Mouse (Mus musculus): ENCODE measurements around the gene Aknad1.

Aknad1 gene

DNA sequence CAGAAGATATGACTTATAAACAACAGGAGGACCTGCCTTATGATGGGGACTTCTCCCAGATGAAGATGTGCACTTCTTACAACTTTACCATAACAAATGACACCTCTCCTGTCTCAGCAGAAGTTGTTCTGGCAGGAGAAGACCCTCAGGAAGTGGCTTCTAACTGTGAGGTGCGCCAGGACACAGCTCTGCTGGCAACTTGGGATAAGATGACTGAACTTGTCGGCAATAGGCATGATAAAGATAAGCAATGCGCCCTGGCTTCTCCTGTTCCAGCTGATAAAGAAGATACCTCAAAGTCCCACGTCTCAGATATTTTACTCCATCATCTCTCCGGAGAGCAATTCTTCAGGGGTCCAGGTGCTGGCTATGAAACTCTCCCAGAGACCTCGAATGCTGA, 12.2 kb downstream of the Aknad1 start:
- no peak for DNase-seq (ENCODE audit: extremely low spot score)

DNA sequence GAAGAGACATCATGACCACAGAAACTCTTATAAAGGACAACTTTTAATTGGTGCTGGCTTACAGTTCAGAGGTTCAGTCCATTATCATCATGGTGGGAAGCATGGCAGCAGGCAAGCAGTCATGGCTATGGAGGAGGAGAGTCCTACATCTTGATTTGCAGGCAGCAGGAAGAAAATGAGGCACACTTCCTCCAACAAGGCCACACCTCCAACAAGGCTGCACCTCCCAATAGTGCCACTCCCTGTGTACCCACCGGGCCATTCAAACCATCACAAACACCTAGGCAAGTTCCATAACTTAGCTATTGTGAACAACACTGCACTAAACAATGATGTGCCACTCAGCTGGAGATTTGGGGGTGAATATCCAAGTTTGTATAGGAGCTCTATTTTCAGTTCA, 15.1 kb downstream of the Aknad1 start:
- DNase-seq (ENCODE audit: extremely low spot score): no peak

DNA sequence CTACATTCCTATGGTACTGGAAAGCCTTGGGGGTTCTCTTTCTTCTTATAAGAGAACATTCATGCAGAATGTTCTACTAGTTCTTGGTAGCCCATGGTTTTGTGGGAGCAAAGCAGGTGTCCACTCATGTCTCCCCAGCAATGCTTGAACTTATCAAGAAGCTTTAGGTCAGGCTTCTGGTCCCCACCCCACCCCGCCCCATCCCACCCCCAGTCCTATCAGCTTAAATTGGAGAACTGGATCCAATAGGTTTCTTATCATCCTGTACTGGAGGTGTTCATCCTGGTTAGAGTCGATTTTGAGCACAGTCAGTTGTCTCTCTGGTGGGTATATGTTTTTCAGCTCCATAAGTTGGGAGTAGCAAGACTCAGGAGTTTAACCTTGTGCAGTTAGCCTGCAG, 16.1 kb downstream of the Aknad1 start:
- no peak for DNase-seq (ENCODE audit: extremely low spot score)

GRCm38 (mm10) chr3:108756131-108756530, 16.7 kb downstream of the Aknad1 start:
- DNase-seq (ENCODE audit: extremely low spot score): no peak

DNA sequence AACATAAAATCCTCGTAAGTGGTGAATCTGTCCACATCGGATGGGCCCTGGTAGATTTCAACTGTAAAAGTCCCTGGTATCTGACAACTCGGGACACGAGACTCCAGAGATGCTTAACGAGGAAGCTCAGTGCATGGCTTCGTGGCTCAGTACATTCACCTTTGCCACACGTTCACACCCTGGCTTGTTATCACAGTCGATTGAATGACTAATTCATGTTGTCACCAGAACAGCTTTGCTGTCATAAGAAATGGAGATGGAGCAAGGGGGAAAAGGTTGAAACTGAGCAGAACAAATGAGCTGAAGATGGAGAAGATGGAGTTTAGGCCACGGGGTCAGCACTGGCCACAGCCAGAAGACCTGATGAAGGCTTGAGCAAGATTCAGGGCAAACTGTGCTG, 18.1 kb downstream of the Aknad1 start:
- no peak for DNase-seq (ENCODE audit: extremely low spot score)

DNA sequence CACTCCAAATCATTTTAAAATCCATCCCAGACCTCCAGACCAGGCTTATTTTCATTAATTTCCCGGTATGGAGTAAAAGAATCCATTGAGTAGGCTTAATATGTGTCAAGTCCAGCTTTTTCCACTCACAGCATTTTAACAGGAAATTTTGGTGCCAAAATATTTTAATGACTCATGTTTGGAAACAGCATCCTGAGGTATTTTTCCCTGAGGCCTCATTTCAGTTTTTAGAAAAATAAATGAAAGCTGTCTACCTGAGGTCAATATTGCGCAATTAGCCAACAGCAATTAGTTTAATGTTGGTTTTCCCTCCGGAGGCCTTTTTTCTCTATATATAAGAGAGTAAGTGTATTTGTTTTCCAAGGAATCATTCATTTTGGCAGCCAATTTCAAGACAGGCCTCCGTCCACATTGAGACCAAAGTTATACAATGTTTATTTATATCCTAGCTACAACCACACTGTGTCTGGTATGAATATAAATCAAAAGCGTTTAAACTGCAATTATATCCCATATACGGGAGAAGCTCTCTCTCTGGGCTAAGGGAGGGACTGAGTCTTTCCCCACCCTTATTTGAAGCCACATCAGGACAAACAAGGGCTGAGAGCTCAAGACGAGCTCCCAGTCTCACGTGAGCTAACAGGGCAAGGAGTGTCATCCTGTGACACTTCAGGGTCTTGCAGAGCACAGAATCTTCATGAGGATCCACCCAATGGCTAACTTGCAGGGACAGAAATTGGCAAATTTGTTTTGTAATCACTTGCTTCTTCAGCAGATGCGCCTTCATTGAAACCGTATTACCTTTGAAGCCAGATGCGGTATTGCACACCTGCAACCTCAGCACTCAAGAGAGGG, 20.3 kb downstream of the Aknad1 start:
- no peak for DNase-seq (ENCODE audit: extremely low spot score)

DNA sequence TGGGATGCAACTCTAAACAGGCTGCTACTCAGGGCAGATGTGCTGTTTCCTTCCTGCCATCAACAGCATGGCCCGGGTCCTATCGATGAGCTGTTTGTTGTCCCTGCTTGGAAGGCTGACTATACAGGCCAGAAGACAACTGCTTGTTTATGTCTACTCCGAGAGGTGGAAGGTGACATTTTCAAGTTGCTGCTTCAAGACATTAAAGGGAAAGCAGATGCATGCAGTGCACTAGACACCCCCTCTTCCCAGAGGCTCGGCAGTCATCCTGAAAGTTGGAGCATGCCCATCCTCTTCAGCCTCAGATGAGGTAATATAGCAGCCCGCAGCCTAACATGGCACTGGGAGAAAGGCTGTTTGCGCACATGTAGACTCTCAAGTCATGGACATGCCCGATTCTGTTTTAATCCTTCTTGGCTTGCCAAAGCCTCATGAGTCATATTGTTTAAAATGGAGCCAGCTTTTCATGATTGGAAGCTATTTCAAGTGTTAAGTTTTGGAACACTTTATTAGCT, 23.2 kb downstream of the Aknad1 start:
- no peak for DNase-seq (ENCODE audit: extremely low spot score)

DNA sequence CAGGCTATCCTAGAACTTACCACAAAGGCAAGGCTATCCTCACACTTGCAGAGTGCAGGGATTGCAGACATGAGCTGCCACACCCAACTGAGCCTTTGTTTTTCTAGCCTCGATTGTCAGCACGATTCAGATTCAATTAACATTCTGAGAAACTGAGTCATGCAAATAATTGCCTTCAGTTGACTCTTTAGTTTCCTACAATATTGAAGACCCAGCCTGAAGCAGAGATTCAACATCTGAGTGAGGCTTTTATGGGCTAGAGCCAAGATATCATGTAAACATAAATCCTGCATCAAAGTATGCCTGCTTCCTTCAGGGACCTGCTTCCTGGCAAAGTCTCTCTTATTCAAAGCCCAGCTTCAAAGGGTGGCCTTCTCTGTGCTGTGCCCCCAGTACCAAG, 24.2 kb downstream of the Aknad1 start:
- no peak for DNase-seq (ENCODE audit: extremely low spot score)

- no peak for DNase-seq (ENCODE audit: extremely low spot score)
These were observed 25.5 kb downstream of the Aknad1 start for GRCm38 (mm10) chr3:108764976-108765375.

DNA sequence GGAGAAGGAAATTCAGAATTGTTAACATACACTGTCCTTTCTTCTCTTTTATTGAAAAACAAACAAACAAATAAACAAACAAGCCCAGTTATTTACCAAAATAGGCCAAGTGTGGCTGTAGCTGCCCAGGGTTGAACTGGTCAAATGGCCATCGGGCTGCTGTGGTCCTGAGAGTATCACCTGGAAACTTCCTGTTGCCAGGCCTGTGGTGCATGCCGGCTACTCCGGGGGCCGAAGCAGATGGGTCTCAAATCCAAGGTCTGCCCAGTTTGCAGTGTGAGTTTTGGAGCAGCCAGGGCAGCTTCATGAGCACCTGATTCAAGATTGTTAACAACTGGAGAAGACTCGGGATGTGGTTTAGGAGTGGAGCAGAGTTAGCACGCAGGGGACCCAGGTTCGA, 26.0 kb downstream of the Aknad1 start:
- DNase-seq (ENCODE audit: extremely low spot score): no peak

DNA sequence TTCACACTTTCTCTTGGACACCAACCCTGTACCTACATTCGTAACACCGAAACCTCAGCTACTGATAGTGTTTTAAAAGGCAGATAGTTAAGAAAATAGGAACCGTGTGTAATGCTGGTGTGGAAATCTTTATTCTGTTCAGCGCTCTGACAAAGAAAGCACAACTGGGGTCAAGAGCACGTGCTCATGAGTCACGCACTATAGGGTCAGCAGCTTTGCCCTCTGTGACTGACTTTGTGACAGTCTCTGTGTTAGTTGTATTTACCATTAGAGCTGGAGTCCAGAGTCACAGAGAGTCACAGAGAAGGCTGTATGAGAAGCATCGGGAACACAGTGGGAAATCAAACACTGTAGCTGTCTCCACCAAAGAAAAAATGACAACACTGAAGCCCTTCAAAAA, 27.5 kb downstream of the Aknad1 start:
- no peak for DNase-seq (ENCODE audit: extremely low spot score)

GRCm38 (mm10) chr3:108767416-108767815, 28.0 kb downstream of the Aknad1 start:
- no peak for DNase-seq (ENCODE audit: extremely low spot score)

DNA sequence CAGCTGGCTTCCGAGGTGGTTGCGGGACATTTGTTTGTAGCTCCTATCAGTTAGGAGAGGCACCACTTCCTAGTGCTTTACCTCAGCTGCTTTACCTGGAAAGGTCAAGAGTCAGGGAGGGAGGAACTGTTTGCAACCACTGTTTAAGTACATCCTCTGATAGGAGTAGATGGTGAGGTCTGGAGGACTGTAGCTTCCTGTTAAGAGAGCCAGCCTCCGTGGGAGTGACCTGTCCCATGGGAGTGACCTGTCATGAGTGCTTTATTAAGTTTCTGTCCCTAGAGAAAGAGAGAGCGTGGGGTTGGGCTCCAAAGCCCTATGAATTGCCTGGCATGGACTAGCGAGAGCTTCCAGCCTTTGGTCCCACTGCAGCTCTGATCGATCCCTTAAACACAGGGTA, 30.1 kb downstream of the Aknad1 start:
- no peak for DNase-seq (ENCODE audit: extremely low spot score)

- peak; percentile 68 for DNase-seq (ENCODE audit: extremely low spot score)
These were observed 31.4 kb downstream of the Aknad1 start for GRCm38 (mm10) chr3:108770725-108771368.

DNA sequence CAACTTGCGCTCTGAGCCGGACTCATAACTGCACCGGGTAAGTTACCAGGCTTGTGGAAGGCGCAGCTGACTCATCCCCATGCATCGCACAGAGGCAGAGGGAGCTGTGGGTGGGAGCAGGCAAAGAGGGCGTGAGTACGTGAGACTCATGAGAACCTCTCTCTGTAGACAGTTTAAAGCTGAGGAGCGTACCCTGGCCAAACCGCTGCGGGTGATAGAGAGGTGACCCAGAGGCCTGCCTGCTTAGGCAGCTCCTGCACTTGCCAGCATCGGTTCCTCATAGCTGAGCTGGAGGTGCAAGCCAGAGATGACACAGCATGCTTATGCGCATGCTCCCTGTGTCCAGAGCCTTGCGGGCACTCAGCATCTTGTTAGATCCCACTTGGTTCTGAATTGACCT, 32.8 kb downstream of the Aknad1 start:
- no peak for DNase-seq (ENCODE audit: extremely low spot score)

DNA sequence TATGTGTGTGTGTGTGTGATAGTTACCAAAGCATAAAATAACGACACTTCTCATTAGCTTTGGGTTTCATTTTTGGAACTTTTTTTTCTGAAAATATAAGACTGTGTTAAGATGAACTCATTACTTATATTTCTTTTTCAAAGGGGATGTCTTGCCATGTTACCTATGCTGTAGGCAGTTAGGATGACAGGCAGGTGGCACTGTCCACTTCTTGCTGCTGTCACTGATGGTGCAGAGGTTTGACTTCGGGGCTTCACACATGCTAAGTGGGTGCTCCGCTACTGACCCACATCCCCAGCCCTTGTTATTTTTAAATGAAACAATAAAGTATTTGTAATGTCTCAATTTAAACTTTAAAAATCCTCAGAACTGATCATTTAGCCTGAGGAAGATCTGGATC, 33.4 kb downstream of the Aknad1 start:
- no peak for DNase-seq (ENCODE audit: extremely low spot score)

DNA sequence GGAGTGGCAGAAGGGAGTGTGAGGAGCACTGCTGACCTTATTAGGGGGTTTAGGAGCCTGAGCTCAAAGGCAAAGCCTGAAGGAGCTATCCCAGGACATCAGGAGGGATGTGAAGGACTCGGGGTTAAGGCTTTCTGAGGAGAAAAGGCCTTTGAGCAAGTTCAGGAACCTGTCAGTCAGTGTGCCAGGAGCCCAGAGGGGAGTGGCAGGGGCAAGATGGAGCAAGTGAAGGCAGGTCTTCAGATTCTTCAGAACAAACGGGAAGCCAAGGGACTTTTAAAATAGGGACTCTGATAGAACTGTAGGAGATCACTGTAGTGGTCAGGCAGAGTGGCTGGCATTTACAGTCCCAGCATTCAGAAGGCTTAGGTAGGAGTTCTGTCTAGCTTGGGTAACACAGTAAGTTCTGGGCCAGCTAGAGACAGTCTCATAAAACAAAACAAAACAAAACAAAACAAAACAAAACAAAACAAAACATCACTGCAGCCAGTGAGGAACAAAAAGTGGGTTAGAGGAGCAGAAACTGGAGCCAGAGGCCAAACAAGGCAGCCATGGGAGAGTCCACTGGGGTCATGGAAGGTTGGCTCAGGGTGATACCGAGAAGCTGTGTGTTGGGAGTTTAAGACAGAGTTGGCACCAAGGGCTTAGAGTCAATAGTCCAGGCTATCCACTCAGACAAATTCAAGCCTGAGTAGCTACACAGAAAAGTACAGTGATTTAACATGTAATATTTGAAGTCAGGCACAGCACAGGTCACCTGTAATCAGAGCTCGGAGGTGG, 39.5 kb downstream of the Aknad1 start:
- no peak for DNase-seq (ENCODE audit: extremely low spot score)

DNA sequence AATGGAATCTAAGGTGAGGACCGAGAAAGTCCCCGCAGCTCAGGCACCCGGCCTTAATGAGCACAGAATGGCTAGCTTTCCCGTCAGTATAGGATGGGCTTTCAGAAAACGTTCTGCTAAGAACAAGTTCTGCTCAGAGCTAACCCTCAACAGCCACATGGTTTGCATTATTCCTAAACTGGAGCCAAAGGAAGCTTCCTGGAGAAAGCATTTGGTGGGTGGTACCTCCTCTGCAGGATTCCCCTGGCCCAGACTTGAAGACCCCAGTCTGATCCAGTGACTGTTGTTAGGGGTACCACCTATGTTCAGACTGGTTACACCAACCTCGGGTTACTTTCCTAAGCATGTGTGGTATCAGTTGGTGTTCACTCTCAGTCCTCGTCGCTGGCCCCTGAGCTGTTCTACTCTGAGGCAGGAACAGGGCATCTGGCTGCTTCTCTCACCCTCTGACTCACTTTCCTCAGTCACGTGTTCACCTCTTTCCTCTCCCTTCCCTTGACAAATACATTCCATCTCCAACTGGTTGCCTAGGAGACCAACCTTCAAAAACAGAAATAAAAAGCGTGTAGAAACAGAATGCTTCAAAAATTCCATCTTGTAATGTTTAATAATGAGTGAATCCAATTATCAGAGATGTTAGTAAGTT, 41.9 kb downstream of the Aknad1 start:
- DNase-seq (ENCODE audit: extremely low spot score): no peak

GRCm38 (mm10) chr3:108781884-108782270, 42.4 kb downstream of the Aknad1 start:
- no peak for DNase-seq (ENCODE audit: extremely low spot score)

DNA sequence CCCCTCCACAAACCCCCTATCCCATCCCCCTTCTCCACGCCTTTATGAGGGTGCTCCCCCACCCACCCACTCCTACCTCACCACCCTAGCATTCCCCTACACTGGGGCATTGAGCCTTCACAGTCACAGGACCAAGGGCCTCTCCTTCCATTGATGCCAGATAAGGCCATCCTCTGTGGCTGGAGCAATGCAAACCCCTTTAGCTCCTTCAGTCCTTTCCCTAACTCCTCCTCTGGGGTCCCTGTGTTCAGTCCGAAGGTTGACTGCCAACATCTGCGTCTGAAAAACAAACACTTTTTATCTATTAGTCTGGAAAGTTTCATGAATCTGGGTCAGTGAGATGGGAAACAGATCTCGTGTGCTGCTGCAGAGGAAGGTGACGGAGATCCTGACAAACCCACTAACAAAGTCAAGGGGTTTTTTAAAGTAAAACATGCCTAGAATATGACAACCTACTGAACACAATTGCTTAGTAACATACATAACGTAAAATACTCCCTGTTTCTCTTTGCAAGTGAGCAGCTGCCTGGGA, 43.0 kb downstream of the Aknad1 start:
- no peak for DNase-seq (ENCODE audit: extremely low spot score)

DNA sequence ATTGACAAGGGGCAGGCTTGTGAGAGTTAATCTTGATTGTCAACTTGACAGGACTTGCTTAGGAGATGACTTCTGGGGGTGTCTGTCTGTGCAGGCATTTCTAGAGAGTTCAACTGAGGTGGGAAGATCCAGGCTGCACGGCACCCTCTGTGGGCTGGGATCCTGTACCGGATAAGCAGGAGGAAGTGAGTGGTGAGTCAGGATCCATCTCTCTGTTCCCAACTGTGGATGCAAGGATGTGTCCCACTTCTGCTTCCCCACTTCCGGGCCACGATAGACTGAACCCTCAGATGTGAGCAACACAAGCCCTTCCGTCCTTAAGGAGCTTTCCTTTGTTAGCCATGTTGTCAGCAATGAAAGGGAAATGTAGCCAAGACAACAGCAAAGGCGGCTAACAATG, 47.1 kb downstream of the Aknad1 start:
- DNase-seq (ENCODE audit: extremely low spot score): no peak

All from embryo, embryonic 9.5 days (tissue).